Mouse (Mus musculus) liver, embryonic 13.5 days (tissue): Measurements from ENCODE around the gene St3gal2. TPM values are rescaled to one million over a fixed set of nuclear protein-coding genes. Genes with fewer than 3 reads are reported as not detected.
"Not testable (repeated sequence)": the region's sequence is repeated elsewhere in the genome, so short reads cannot be mapped to it uniquely, and the experiment has no call there.

Experiments
- ATAC-seq: fragments of 200-750 bp; cut with Nextera tagmentation; 2 replicates; pipeline ENCODE4 v1.8.0; 2017; ENCODE audit warnings: low read depth, mild to moderate bottlenecking, moderate number of reproducible peaks, moderate library complexity
- DNase-seq: peaks from one replicate; pipeline ENCODE4 v3.0.0; 2022
- H3K27ac ChIP-seq: fragments of 300-500 bp; sonication (generic); 2 replicates; pipeline ENCODE4 v1.5.1; 2015; ENCODE audit warnings: moderate library complexity, mild to moderate bottlenecking, inconsistent platforms
- H3K27me3 ChIP-seq: fragments of 300-500 bp; sonication (generic); 2 replicates; pipeline ENCODE4 v1.6.1; 2015; ENCODE audit warnings: mild to moderate bottlenecking, inconsistent platforms
- H3K36me3 ChIP-seq: fragments of 300-500 bp; sonication (generic); 2 replicates; pipeline ENCODE4 v1.6.1; 2015; ENCODE audit warnings: mild to moderate bottlenecking, inconsistent platforms
- H3K4me1 ChIP-seq: fragments of 300-500 bp; sonication (generic); replicated peaks from 2 replicates; pipeline ENCODE4 v1.6.1; 2015; ENCODE audit warnings: inconsistent platforms
- H3K4me2 ChIP-seq: fragments of 300-500 bp; sonication (generic); 2 replicates; pipeline ENCODE4 v1.6.1; 2015; ENCODE audit warnings: inconsistent platforms, mild to moderate bottlenecking, moderate library complexity
- H3K4me3 ChIP-seq: fragments of 300-500 bp; sonication (generic); replicated peaks from 2 replicates; pipeline ENCODE4 v1.5.1; 2015; ENCODE audit warnings: mild to moderate bottlenecking, inconsistent platforms
- H3K9ac ChIP-seq: fragments of 300-500 bp; sonication (generic); 2 replicates; pipeline ENCODE4 v1.6.1; 2015; ENCODE audit warnings: mild to moderate bottlenecking, inconsistent platforms
- H3K9me3 ChIP-seq: fragments of 300-500 bp; sonication (generic); replicated peaks from 2 replicates; pipeline ENCODE4 v1.6.1; 2016; ENCODE audit warnings: inconsistent platforms
- WGBS: fragments of 180-500 bp; shearing (Covaris S2); methylation state at CpG from one replicate; pipeline ENCODE4 v1.1.7; 2015; ENCODE audit not compliant: insufficient replicate concordance; 5-methylcytosine and 5-hydroxymethylcytosine counted together
- polyA plus RNA-seq: library from polyadenylated mRNA; unstranded; fragments of >200 nt; fragmentation: Nextera tagmentation; extraction: Ambion mirVana; gene quantifications from 2 replicates; pipeline ENCODE4 v1.2.1, GENCODE M21; 2015

Gene St3gal2
- polyA plus RNA-seq, 1 experiment from 2014 or later: 21.0 TPM

DNA sequence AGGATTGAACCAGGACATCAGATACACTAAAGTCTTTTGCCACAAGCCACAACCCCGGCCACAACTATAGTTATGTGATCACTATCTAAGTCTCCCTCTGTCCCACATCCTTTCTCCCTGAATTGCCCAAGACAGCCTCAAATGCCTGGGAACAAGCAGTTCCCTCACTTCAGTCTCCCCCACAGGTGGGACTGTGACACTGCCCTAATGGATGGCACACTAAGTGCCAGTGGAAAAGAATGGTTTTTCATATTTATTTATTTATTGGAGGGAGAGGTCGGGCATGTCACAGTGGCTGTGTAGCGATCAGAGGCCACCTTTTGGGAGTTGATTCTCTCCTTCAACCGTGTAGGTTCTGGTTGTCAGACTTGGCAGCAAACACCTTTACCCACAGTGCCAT lies 26.0 kb downstream of the St3gal2 start:
- Histone ChIP-seq H3K4me3 (no peak overlapping the region), H3K4me1 (peaks cover 54% of the 10 kb centered on the region), H3K4me2 (no peak overlapping the region), H3K27me3 (no peaks in the 10 kb centered on the region), H3K9me3 (no peaks in the 10 kb centered on the region), H3K27ac (no peak overlapping the region), H3K9ac (no peak overlapping the region), H3K36me3 (peaks cover 37% of the 10 kb centered on the region)
- DNase-seq: no peak
- no peak for ATAC-seq
- 46% methylated on average over 4 of the region's 4 CpGs for WGBS

DNA sequence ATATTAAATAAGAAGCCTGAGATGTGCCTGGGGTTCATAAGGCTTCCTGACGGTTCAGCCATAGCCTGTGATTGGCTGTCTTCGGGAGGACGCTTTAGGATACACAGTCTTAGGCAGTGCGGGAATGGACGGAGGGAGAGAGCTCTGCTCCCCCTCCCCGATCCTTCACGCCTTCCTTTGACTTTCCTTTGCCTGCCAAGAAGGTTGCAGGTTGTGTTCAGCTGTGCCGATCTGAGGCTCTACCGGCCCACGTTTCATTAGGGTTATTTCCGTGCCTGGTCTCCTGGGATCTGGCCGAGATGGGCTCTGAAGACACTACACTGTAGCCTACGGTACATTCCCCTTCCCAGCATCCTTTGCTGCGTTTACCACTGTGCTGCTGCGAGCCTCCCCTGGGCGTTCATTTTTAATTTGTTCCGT lies 30.4 kb downstream of the St3gal2 start:
- 0 out of 2 replicates have a peak, but pooled peaks have one; percentile 37 for ATAC-seq
- 76% methylated on average over 17 of the region's 17 CpGs for WGBS
- Histone ChIP-seq H3K9ac (no peak overlapping the region), H3K36me3 (peaks cover 59% of the 10 kb centered on the region), H3K4me1 (peaks cover 26% of the 10 kb centered on the region), H3K27me3 (no peaks in the 10 kb centered on the region), H3K4me2 (no peak overlapping the region), H3K9me3 (no peaks in the 10 kb centered on the region), H3K4me3 (no peak overlapping the region), H3K27ac (no peak overlapping the region)
- no peak for DNase-seq

DNA sequence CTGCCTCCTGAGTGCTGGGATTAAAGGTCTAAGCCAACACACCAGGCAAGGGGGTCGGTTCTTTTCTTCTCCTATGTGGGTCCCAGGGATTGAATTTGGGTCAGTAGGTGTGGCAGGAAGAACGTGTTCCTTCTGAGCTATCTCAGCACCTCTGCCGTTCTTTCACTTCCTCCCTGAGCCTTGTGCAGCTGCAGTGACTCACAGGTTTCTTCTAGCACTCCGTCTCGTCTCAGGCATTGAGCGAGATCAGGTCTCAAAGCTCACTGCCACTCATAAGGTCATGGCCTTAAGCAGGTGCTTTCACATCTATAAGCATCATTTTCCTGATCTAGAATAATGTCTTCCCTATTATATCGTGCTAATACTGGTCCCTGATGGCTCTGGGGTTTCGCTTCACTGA lies 35.1 kb downstream of the St3gal2 start:
- Histone ChIP-seq H3K27me3 (no peaks in the 10 kb centered on the region), H3K9ac (no peak overlapping the region), H3K9me3 (no peaks in the 10 kb centered on the region), H3K4me2 (no peak overlapping the region), H3K36me3 (peaks cover 88% of the 10 kb centered on the region), H3K27ac (no peak overlapping the region), H3K4me3 (no peak overlapping the region), H3K4me1 (peaks cover 14% of the 10 kb centered on the region; the same call in 1 of the 2 replicates)
- WGBS: 46% methylated on average over 8 of the region's 8 CpGs
- no peak for DNase-seq
- ATAC-seq: no peak

DNA sequence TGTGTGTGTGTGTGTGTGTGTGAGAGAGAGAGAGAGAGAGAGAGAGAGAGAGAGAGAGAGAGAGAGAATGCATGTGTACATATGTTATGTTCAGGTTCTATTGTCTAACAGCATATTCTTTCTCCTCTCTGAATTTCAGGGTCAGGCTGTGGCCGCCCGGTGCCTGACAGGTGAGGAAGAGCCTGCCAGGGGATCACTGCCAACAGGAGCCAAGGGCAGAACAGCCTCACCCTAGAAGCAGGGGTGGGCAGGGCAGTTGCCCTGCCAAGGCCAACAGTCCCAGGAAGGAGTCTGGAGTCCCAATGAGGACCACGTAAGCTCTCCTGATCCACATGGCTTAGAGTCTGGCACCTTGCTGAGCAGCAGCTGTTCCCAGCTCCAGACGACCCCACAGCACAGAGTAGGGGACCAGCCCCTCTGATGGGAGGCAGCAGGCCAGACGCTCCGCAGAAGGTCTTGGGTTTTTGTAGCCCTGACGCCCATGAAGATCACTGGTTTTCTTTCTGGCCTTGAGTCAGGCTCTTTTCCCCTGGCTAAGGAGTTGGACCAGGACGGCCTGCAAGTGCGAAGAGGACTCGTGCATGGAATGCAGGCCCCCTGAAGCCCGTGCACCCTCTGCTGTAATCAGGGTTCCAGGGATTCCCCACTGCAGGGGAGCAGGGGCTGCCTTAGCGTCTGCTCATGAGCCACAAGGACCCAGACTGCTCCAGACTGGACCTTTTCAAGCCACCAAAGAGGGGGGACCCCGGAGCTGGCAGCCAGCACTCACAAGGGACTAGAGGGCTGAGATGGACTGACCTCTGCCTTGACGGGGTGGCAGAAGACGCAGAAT lies 37.1 kb downstream of the St3gal2 start:
- Histone ChIP-seq H3K27ac (no peak overlapping the region), H3K4me1 (peaks cover 12% of the 10 kb centered on the region; the same call in 1 of the 2 replicates), H3K9ac (no peak overlapping the region), H3K4me3 (no peak overlapping the region), H3K4me2 (no peak overlapping the region), H3K27me3 (no peaks in the 10 kb centered on the region), H3K36me3 (peaks cover 81% of the 10 kb centered on the region), H3K9me3 (no peaks in the 10 kb centered on the region)
- WGBS: 89% methylated on average over 15 of the region's 15 CpGs
- ATAC-seq (no peak), DNase-seq (no peak)

DNA sequence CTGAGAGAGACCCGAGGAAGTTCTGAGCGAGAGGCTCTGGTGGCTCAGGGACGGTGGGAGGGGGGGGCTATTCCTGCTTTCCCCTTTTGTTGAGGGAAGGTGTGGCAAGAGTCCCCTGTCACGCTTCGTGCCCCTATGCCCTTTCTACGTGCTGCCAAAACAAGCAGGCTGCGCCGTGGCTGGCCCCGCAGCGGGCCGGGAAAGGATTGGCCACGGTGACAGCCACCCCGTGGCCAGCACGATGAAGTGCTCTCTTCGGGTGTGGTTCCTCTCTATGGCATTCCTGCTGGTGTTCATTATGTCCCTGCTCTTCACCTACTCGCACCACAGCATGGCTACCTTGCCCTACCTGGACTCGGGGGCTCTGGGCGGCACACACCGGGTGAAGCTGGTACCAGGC lies 37.7 kb downstream of the St3gal2 start:
- Histone ChIP-seq H3K36me3 (peaks cover 83% of the 10 kb centered on the region), H3K9ac (no peak overlapping the region), H3K4me3 (no peak overlapping the region), H3K4me2 (no peak overlapping the region), H3K4me1 (peaks cover 12% of the 10 kb centered on the region; the same call in 1 of the 2 replicates), H3K27me3 (no peaks in the 10 kb centered on the region), H3K27ac (no peak overlapping the region), H3K9me3 (no peaks in the 10 kb centered on the region)
- ATAC-seq (no peak), DNase-seq (no peak)
- WGBS: 91% methylated on average over 19 of the region's 19 CpGs

DNA sequence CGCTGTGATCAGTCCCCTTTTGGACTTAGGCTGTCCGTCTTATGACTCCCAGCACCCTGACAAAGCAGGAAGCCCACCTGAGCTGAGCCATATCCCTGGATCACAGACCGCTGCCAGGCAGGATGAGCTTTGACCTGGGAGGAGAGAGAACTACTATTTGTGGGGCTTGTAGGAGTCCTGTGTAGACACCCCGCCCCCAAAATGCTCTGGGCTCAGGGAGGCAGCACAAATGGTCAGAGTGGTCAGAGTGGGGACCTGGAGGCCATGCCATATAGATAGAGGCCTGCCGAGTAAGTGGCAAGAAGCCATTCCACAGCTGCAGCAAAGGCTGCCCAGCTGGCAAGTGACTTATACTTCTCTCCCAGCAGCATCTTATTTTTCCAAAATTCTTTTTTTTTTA lies 38.4 kb downstream of the St3gal2 start:
- Histone ChIP-seq H3K4me3 (no peak overlapping the region), H3K36me3 (peaks cover 83% of the 10 kb centered on the region), H3K27ac (no peak overlapping the region), H3K9ac (no peak overlapping the region), H3K9me3 (no peaks in the 10 kb centered on the region), H3K27me3 (no peaks in the 10 kb centered on the region), H3K4me2 (no peak overlapping the region), H3K4me1 (peaks cover 12% of the 10 kb centered on the region; the same call in 1 of the 2 replicates)
- WGBS: 86% methylated on average over 5 of the region's 5 CpGs
- ATAC-seq: no peak
- DNase-seq: no peak

DNA sequence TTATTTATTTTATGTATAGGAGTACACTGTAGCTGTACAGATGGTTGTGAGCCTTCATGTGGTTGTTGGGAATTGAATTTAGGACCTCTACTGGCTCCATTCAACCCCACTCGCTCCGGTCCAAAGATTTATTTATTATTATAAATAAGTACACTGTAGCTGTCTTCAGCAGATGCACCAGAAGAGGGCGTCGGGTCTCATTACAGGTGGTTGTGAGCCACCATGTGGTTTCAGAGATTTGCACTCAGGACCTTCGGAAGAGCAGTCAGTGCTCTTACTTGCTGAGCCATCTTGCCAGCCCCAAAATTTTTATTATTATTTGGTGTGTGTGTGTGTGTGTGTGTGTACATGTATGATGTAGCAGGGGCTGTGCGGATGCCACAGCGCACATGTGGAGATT lies 38.8 kb downstream of the St3gal2 start:
- peaks cover 12% of the 10 kb centered on the region; the same call in 1 of the 2 replicates for H3K4me1 ChIP-seq
- not testable (repeated sequence) for ATAC-seq, H3K4me2 ChIP-seq, H3K4me3 ChIP-seq, H3K9ac ChIP-seq, H3K9me3 ChIP-seq, H3K27me3 ChIP-seq, H3K27ac ChIP-seq, DNase-seq
- peaks cover 85% of the 10 kb centered on the region for H3K36me3 ChIP-seq
- WGBS: 90% methylated on average over 7 of the region's 7 CpGs

DNA sequence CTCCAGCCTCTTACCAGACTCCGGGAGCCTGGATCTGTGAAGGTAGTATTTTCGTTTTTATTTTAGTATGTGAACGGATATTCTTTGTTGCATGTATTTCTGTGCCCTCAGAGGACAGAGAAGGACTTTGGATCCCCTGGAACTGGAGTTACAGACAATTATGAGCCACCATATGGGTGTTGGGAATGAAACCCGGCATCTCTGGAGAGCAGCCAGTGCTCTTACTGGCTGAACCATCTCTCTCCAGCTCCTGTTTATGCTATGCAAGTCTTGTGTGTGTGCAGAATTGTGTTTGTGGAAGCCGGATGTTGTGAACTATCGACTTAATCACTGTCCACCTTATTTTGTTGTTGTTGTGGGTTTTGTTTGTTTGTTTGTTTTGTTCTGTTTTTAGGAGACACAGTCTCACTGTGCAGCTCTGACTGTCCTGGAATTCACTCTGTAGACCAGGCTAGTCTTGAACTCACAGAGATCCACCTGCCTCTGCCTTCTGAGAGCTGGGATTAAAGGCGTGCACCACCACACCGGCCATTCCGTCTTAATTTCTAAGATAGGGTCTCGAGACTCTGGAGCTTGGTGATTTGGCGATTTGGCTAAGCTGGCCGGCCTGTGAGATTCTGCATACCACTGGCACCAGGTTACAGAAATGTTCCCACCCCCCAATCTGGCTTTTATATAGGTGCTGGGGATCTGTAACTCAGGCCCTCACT lies 39.5 kb downstream of the St3gal2 start:
- ATAC-seq (no peak), DNase-seq (no peak)
- no peak overlapping the region for H3K4me2 ChIP-seq
- H3K9ac ChIP-seq: no peak overlapping the region
- H3K4me3 ChIP-seq: no peak overlapping the region
- WGBS: 89% methylated on average over 12 of the region's 12 CpGs
- no peaks in the 10 kb centered on the region for H3K27me3 ChIP-seq
- H3K9me3 ChIP-seq: no peaks in the 10 kb centered on the region
- H3K4me1 ChIP-seq: peaks cover 12% of the 10 kb centered on the region; the same call in 1 of the 2 replicates
- peaks cover 85% of the 10 kb centered on the region for H3K36me3 ChIP-seq
- H3K27ac ChIP-seq: no peak overlapping the region

DNA sequence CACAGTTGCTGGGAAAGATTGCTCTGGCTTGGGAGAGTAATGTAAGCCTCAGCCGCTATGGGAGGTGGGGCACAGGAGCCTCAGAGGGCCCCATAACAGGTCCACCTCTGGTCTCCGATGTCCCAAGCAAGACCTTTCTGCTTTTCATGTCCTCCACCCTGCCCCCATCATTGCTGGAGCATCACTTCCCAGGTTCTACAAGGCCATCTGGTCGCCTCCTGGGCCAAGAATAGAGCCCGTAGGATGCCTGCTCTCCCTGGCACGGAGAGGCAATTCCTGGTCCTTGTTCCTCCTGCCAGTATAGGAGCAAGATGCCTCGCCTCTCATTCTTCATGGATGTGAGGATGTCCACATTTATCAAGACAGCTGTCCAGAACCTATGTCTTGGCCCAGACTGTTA lies 40.2 kb downstream of the St3gal2 start:
- DNase-seq: no peak
- Histone ChIP-seq H3K4me2 (no peak overlapping the region), H3K9me3 (no peaks in the 10 kb centered on the region), H3K4me3 (no peak overlapping the region), H3K9ac (no peak overlapping the region), H3K36me3 (peaks cover 84% of the 10 kb centered on the region), H3K27me3 (no peaks in the 10 kb centered on the region), H3K4me1 (peaks cover 9% of the 10 kb centered on the region; the same call in 1 of the 2 replicates), H3K27ac (no peak overlapping the region)
- 85% methylated on average over 6 of the region's 6 CpGs for WGBS
- ATAC-seq: no peak

DNA sequence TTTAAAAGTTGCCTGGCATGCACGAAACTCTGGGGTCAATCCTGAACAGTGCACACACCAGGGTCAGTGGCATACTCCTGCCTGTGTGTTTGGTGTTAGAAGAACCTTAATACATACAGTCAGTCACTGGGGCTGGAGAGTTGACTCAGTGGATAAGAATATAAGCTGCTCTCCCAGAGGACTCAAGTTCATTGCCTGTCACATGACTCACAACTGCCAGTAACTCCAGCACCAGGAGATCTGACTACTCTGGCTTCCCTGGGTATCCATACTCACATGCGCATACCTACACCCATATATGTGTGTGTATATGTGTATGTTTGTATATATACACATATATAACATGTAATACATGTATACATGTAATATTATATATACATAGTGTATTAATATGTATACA lies 43.3 kb downstream of the St3gal2 start:
- ATAC-seq (no peak), DNase-seq (no peak)
- no peak overlapping the region for H3K9ac ChIP-seq
- no peak overlapping the region for H3K4me2 ChIP-seq
- H3K9me3 ChIP-seq: no peaks in the 10 kb centered on the region
- no peak overlapping the region for H3K4me3 ChIP-seq
- no peak overlapping the region for H3K27ac ChIP-seq
- H3K27me3 ChIP-seq: no peaks in the 10 kb centered on the region
- peaks cover 1% of the 10 kb centered on the region for H3K4me1 ChIP-seq
- WGBS: 79% methylated on average over 2 of the region's 2 CpGs
- peaks cover 90% of the 10 kb centered on the region for H3K36me3 ChIP-seq

DNA sequence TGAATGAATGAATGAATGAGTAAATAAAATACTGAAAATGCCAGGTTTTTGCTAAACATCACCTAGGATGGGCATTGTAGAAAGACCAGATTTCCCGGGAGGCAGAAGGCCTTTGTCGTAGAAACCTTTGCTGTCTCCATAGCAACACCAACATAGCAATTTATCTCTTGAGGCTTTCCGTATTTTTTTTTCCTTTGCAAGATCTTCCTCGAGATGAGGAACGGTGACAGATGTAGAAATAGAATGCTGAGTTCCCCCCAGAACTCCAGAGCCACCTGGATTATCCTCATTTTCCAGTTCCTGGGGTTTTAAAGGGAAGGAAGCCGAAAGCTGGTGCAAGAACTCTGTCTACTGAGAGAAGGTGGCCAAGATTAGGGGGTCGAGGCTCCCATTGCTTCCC lies 44.9 kb downstream of the St3gal2 start:
- H3K9me3 ChIP-seq: no peaks in the 10 kb centered on the region
- no peak overlapping the region for H3K9ac ChIP-seq
- no peak overlapping the region for H3K4me3 ChIP-seq
- peaks cover 89% of the 10 kb centered on the region for H3K36me3 ChIP-seq
- no peak overlapping the region for H3K27ac ChIP-seq
- DNase-seq: no peak
- H3K27me3 ChIP-seq: no peaks in the 10 kb centered on the region
- H3K4me2 ChIP-seq: no peak overlapping the region
- no peak for ATAC-seq
- H3K4me1 ChIP-seq: peaks cover 6% of the 10 kb centered on the region
- WGBS: 78% methylated on average over 7 of the region's 7 CpGs
